Mouse (Mus musculus): Measurements from ENCODE around the gene Fgf2. TPM values are rescaled to one million over a fixed set of nuclear protein-coding genes. Genes with fewer than 3 reads are reported as not detected.

The Fgf2 gene
- total and polyA plus RNA-seq, 3 experiments = 0.95 to 6.8 (median 3.9) TPM

GRCm38 (mm10) chr3:37379201-37379600, 31.1 kb downstream of the Fgf2 start:
- H3K27me3 ChIP-seq (ENCODE audit: insufficient read depth, low read length) = peaks cover 8% of the 10 kb centered on the region
- no peaks in the 10 kb centered on the region for H3K9me3 ChIP-seq (replicated peaks)
- no peak overlapping the region for H3K4me3 ChIP-seq (ENCODE audit: low read depth, low read length)
- peaks cover 14% of the 10 kb centered on the region; the same call in 1 of the 2 replicates for H3K4me1 ChIP-seq (ENCODE audit: insufficient read depth, low read depth, low read length)
- no peak for TF ChIP-seq POLR2AphosphoS5 (IDR thresholded peaks at IDR 0.05; ENCODE audit: insufficient replicate concordance, low read depth, low read length)
- TF ChIP-seq GATA1 (IDR thresholded peaks at IDR 0.05; ENCODE audit: borderline replicate concordance, low read length) = no peak
- no peak for TF ChIP-seq TAL1 (conservative IDR thresholded peaks at IDR 0.05; ENCODE audit: low read depth, low read length)
- no peak for TF ChIP-seq CTCF (IDR thresholded peaks at IDR 0.05; ENCODE audit: low read depth, low read length)
- no peak for TF ChIP-seq GATA2 (IDR thresholded peaks at IDR 0.05; ENCODE audit: borderline replicate concordance, low read depth, low read length)
- H3K36me3 ChIP-seq (replicated peaks) = no peaks in the 10 kb centered on the region
- DNase-seq (ENCODE audit: low spot score) = no peak
- no peak for ATAC-seq (ENCODE audit: extremely low read depth, insufficient number of reproducible peaks, low FRiP score, poor library complexity, severe bottlenecking)

- Histone ChIP-seq H3K4me1 (ENCODE audit: insufficient read depth, low read depth, low read length) (peaks cover 14% of the 10 kb centered on the region; the same call in 1 of the 2 replicates), H3K27me3 (ENCODE audit: insufficient read depth, low read length) (peaks cover 10% of the 10 kb centered on the region), H3K36me3 (replicated peaks) (no peaks in the 10 kb centered on the region), H3K4me3 (ENCODE audit: low read depth, low read length) (no peak overlapping the region), H3K9me3 (replicated peaks) (no peaks in the 10 kb centered on the region)
- TF ChIP-seq GATA2 (IDR thresholded peaks at IDR 0.05; ENCODE audit: borderline replicate concordance, low read depth, low read length) (no peak), POLR2AphosphoS5 (IDR thresholded peaks at IDR 0.05; ENCODE audit: insufficient replicate concordance, low read depth, low read length) (no peak), GATA1 (IDR thresholded peaks at IDR 0.05; ENCODE audit: borderline replicate concordance, low read length) (no peak)
- DNase-seq (ENCODE audit: low spot score) (no peak), ATAC-seq (ENCODE audit: extremely low read depth, insufficient number of reproducible peaks, low FRiP score, poor library complexity, severe bottlenecking) (no peak)
Measured at GRCm38 (mm10) chr3:37379930-37380881, 32.1 kb downstream of the Fgf2 start.

GRCm38 (mm10) chr3:37381457-37381856, 33.3 kb downstream of the Fgf2 start:
- Histone ChIP-seq H3K27me3 (ENCODE audit: insufficient read depth, low read length) (peaks cover 10% of the 10 kb centered on the region), H3K36me3 (replicated peaks) (no peaks in the 10 kb centered on the region), H3K4me3 (ENCODE audit: low read depth, low read length) (no peak overlapping the region), H3K9me3 (replicated peaks) (no peaks in the 10 kb centered on the region), H3K4me1 (ENCODE audit: insufficient read depth, low read depth, low read length) (peaks cover 14% of the 10 kb centered on the region; the same call in 1 of the 2 replicates)
- no peak for ATAC-seq (ENCODE audit: extremely low read depth, insufficient number of reproducible peaks, low FRiP score, poor library complexity, severe bottlenecking)
- DNase-seq (ENCODE audit: low spot score) = no peak
- TF ChIP-seq GATA2 (IDR thresholded peaks at IDR 0.05; ENCODE audit: borderline replicate concordance, low read depth, low read length) = no peak
- TF ChIP-seq CTCF (IDR thresholded peaks at IDR 0.05; ENCODE audit: low read depth, low read length) = no peak
- no peak for TF ChIP-seq GATA1 (IDR thresholded peaks at IDR 0.05; ENCODE audit: borderline replicate concordance, low read length)
- no peak for TF ChIP-seq TAL1 (conservative IDR thresholded peaks at IDR 0.05; ENCODE audit: low read depth, low read length)
- no peak for TF ChIP-seq POLR2AphosphoS5 (IDR thresholded peaks at IDR 0.05; ENCODE audit: insufficient replicate concordance, low read depth, low read length)

- ATAC-seq (ENCODE audit: extremely low read depth, insufficient number of reproducible peaks, low FRiP score, poor library complexity, severe bottlenecking) (no peak), DNase-seq (ENCODE audit: low spot score) (no peak)
- TF ChIP-seq TAL1 (conservative IDR thresholded peaks at IDR 0.05; ENCODE audit: low read depth, low read length) (no peak), GATA1 (IDR thresholded peaks at IDR 0.05; ENCODE audit: borderline replicate concordance, low read length) (no peak), GATA2 (IDR thresholded peaks at IDR 0.05; ENCODE audit: borderline replicate concordance, low read depth, low read length) (no peak), CTCF (IDR thresholded peaks at IDR 0.05; ENCODE audit: low read depth, low read length) (no peak), POLR2AphosphoS5 (IDR thresholded peaks at IDR 0.05; ENCODE audit: insufficient replicate concordance, low read depth, low read length) (no peak)
- H3K4me3 ChIP-seq (ENCODE audit: low read depth, low read length) = no peak overlapping the region
- no peaks in the 10 kb centered on the region for H3K36me3 ChIP-seq (replicated peaks)
- H3K4me1 ChIP-seq (ENCODE audit: insufficient read depth, low read depth, low read length) = peaks cover 10% of the 10 kb centered on the region; the same call in 1 of the 2 replicates
- peaks cover 12% of the 10 kb centered on the region for H3K27me3 ChIP-seq (ENCODE audit: insufficient read depth, low read length)
- H3K9me3 ChIP-seq (replicated peaks) = no peaks in the 10 kb centered on the region
Measured at GRCm38 (mm10) chr3:37383096-37383765, 35.1 kb downstream of the Fgf2 start.

GRCm38 (mm10) chr3:37387310-37387709, 39.2 kb downstream of the Fgf2 start:
- no peaks in the 10 kb centered on the region for H3K36me3 ChIP-seq (replicated peaks)
- H3K9me3 ChIP-seq (replicated peaks) = no peaks in the 10 kb centered on the region
- ATAC-seq (ENCODE audit: extremely low read depth, insufficient number of reproducible peaks, low FRiP score, poor library complexity, severe bottlenecking) (no peak), DNase-seq (ENCODE audit: low spot score) (no peak)
- H3K27me3 ChIP-seq (ENCODE audit: insufficient read depth, low read length) = peaks cover 10% of the 10 kb centered on the region
- H3K4me1 ChIP-seq (ENCODE audit: insufficient read depth, low read depth, low read length) = peaks cover 2% of the 10 kb centered on the region; the same call in 1 of the 2 replicates
- TF ChIP-seq GATA1 (IDR thresholded peaks at IDR 0.05; ENCODE audit: borderline replicate concordance, low read length) (no peak), POLR2AphosphoS5 (IDR thresholded peaks at IDR 0.05; ENCODE audit: insufficient replicate concordance, low read depth, low read length) (no peak), CTCF (IDR thresholded peaks at IDR 0.05; ENCODE audit: low read depth, low read length) (no peak), GATA2 (IDR thresholded peaks at IDR 0.05; ENCODE audit: borderline replicate concordance, low read depth, low read length) (no peak), TAL1 (conservative IDR thresholded peaks at IDR 0.05; ENCODE audit: low read depth, low read length) (no peak)
- H3K4me3 ChIP-seq (ENCODE audit: low read depth, low read length) = no peak overlapping the region

All from G1E (cell line).